Mouse (Mus musculus) hindbrain, embryonic 14.5 days (tissue): ENCODE results near the gene Calhm3. TPM values are rescaled to one million over a fixed set of nuclear protein-coding genes. Genes with fewer than 3 reads are reported as not detected.
A peak's percentile ranks its signal among the peaks of the same experiment; 100 is the strongest.

ENCODE experiments used
- ATAC-seq: fragments of 200-750 bp; cut with Nextera tagmentation; 2 replicates; pipeline ENCODE4 v1.8.0; 2017; ENCODE audit warnings: moderate number of reproducible peaks, mild to moderate bottlenecking, moderate TSS enrichment, moderate library complexity; ENCODE audit not compliant: low FRiP score
- DNase-seq: peaks from one replicate; pipeline ENCODE4 v3.0.0-alpha.2; 2015; ENCODE audit warnings: low spot score
- H3K27ac ChIP-seq: fragments of 300-500 bp; sonication (generic); 2 replicates; pipeline ENCODE4 v1.5.1; 2014; ENCODE audit warnings: mild to moderate bottlenecking, moderate library complexity
- H3K27me3 ChIP-seq: fragments of 300-500 bp; sonication (generic); 2 replicates; pipeline ENCODE4 v1.6.1; 2014; ENCODE audit warnings: mild to moderate bottlenecking, low read length, mixed read lengths; ENCODE audit not compliant: control insufficient read depth, insufficient read depth
- H3K36me3 ChIP-seq: fragments of 300-500 bp; sonication (generic); replicated peaks from 2 replicates; pipeline ENCODE4 v1.6.1; 2014; ENCODE audit not compliant: control insufficient read depth, insufficient read depth
- H3K4me1 ChIP-seq: fragments of 300-500 bp; sonication (generic); replicated peaks from 2 replicates; pipeline ENCODE4 v1.6.1; 2014; ENCODE audit warnings: antibody characterized with exemption, low read length, mixed read lengths; ENCODE audit not compliant: control insufficient read depth, insufficient read depth
- H3K4me2 ChIP-seq: fragments of 300-500 bp; sonication (generic); replicated peaks from 2 replicates; pipeline ENCODE4 v1.6.1; 2014; ENCODE audit warnings: mild to moderate bottlenecking, moderate library complexity
- H3K4me3 ChIP-seq: fragments of 300-500 bp; sonication (generic); replicated peaks from 2 replicates; pipeline ENCODE4 v1.5.1; 2014; ENCODE audit warnings: mild to moderate bottlenecking, low read length
- H3K9ac ChIP-seq: fragments of 300-500 bp; sonication (generic); 2 replicates; pipeline ENCODE4 v1.6.1; 2014
- H3K9me3 ChIP-seq: fragments of 300-500 bp; sonication (generic); 2 replicates; pipeline ENCODE4 v1.6.1; 2016; ENCODE audit warnings: low read length; ENCODE audit not compliant: control insufficient read depth
- WGBS: fragments of 180-500 bp; shearing (Covaris S2); extraction: QIAGEN DNeasy Blood & Tissue Kit; methylation state at CpG from one replicate; pipeline ENCODE4 v1.1.7; 2014; 5-methylcytosine and 5-hydroxymethylcytosine counted together
- polyA plus RNA-seq: library from polyadenylated mRNA; unstranded; fragments of >200 nt; fragmentation: Nextera tagmentation; extraction: Ambion mirVana; gene quantifications from 2 replicates; pipeline ENCODE4 v1.2.1, GENCODE M21; 2014

The Calhm3 gene
- polyA plus RNA-seq: not detected in 2 replicates

DNA sequence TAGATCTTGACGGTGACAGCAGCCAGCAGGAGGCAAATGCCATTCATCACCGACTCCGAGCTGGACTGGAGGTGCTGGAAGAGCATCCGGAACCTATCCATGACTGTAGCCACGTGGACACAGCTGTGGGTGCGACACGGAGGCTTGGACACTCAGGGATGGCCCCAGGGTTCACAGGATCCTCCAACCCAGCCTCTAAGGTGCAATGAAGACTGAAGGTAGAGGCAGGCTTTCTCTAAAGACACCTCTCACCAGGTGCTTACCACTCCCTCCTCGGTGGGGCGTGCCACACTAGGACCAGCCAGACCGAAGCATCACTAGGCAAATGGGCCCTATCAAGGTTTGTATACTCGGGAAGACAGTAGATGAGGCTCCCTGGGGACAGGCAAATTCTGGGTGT lies at the start of gene Calhm3:
Calhm3 (minus strand) TSS at position 101 of the 400 bp plus-strand sequence.
- Histone ChIP-seq H3K9me3 (no peaks in the 10 kb centered on the region), H3K4me3 (no peak within 1 kb of the TSS), H3K27ac (no peak within 1 kb of the TSS), H3K9ac (no peak within 1 kb of the TSS), H3K36me3 (no peaks in the 10 kb centered on the region), H3K4me2 (no peak within 1 kb of the TSS), H3K27me3 (no peaks in the 10 kb centered on the region), H3K4me1 (no peaks in the 10 kb centered on the region)
- ATAC-seq: no peak
- DNase-seq: no peak
- WGBS: 80% methylated on average over 11 of the region's 11 CpGs

DNA sequence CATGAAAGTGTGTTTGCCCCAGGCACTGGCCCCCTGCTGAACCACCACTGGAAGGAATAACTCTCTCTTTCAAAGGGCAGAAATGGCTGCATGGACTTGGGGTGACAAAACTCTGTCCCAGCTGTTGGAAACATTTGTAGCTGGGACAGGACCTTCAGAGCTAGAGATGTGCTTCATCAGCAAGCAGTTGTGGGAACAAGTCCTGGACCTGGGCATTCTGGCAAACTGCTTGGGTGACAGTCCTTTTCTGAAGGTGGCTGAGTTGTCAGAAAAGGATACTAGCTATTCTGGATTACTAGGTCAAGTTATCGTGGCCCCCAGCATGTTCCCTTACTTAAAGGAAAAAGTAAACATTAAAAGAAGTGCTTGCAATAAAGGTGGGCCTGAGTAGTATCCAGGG lies 48.6 kb upstream of the Calhm3 start:
- DNase-seq (no peak), ATAC-seq (no peak)
- WGBS: 85% methylated on average over 1 of the region's 1 CpGs
- H3K9me3 ChIP-seq: no peaks in the 10 kb centered on the region
- no peak overlapping the region for H3K27ac ChIP-seq
- no peaks in the 10 kb centered on the region for H3K27me3 ChIP-seq
- no peak overlapping the region for H3K4me3 ChIP-seq
- no peak overlapping the region for H3K9ac ChIP-seq
- H3K4me2 ChIP-seq: no peak overlapping the region
- no peaks in the 10 kb centered on the region for H3K4me1 ChIP-seq
- no peaks in the 10 kb centered on the region for H3K36me3 ChIP-seq

DNA sequence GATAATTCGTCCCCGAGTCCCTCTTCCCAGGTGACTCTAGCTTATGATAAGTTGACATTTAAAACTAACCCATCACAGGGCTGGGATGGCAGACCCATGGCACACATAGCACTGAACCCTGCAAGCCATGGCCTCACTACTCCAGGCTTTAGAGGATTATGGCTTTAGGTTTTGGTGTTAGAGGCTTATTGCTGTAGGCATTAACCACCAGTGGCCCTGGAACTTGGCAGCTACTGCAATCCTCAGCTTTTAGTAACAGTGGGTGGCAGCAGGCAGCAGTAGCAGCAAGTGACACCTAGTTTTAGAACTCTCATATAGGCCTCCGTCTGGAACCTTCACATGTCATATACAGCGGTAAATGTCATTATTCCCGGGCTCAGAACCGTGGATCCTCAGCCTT lies 47.1 kb upstream of the Calhm3 start:
- H3K27me3 ChIP-seq: no peaks in the 10 kb centered on the region
- no peak overlapping the region for H3K4me3 ChIP-seq
- no peaks in the 10 kb centered on the region for H3K9me3 ChIP-seq
- 90% methylated on average over 6 of the region's 6 CpGs for WGBS
- H3K4me2 ChIP-seq: no peak overlapping the region
- H3K36me3 ChIP-seq: no peaks in the 10 kb centered on the region
- H3K27ac ChIP-seq: no peak overlapping the region
- DNase-seq (no peak), ATAC-seq (no peak)
- no peak overlapping the region for H3K9ac ChIP-seq
- no peaks in the 10 kb centered on the region for H3K4me1 ChIP-seq

DNA sequence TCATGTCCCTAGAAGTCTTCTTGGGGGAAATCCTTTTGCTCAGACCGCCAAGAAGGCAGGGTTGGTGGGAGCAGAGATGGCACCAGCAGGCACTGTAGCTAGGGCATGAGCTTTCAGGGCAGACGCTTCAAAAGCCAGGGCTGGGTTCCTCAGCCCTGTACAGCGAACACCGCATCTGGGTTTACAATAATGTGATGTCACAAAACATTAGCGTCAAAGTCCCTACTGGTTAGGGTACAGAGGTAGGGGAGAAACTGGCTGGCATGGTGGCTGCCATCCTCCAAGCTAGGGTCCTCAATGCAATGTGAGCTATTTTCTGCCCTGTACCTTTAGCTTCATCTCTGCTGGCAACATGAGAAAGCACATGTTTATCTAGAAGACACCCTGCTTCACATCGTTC lies 45.5 kb upstream of the Calhm3 start:
- Histone ChIP-seq H3K4me1 (no peaks in the 10 kb centered on the region), H3K27me3 (no peaks in the 10 kb centered on the region), H3K4me3 (no peak overlapping the region), H3K9me3 (no peaks in the 10 kb centered on the region), H3K27ac (no peak overlapping the region), H3K9ac (no peak overlapping the region), H3K4me2 (no peak overlapping the region), H3K36me3 (no peaks in the 10 kb centered on the region)
- 95% methylated on average over 6 of the region's 6 CpGs for WGBS
- DNase-seq: no peak
- ATAC-seq: no peak

DNA sequence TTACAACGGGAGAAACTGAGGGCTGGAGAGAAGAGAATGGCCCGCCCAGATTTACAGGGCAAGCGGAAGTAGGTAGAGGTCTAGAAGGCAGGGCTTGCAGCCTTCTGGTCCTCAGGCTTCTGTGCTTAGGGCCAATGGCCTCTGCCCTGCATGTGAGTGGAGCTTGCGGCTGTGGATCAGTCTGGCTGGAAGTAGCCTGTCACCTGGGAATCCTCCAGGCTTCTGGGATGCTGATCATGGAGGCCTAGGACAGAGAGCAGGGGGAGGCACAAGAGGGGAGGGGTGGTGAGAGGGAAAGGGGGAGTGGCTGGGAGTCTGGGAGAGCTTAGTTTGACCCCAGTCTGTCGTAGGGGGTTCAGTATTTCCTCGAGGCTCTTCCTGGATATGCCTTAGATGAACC lies 44.9 kb upstream of the Calhm3 start:
- no peaks in the 10 kb centered on the region for H3K27me3 ChIP-seq
- no peaks in the 10 kb centered on the region for H3K9me3 ChIP-seq
- H3K4me3 ChIP-seq: no peak overlapping the region
- DNase-seq (no peak), ATAC-seq (no peak)
- no peaks in the 10 kb centered on the region for H3K4me1 ChIP-seq
- no peak overlapping the region for H3K9ac ChIP-seq
- 68% methylated on average over 6 of the region's 6 CpGs for WGBS
- no peaks in the 10 kb centered on the region for H3K36me3 ChIP-seq
- no peak overlapping the region for H3K27ac ChIP-seq
- no peak overlapping the region for H3K4me2 ChIP-seq

DNA sequence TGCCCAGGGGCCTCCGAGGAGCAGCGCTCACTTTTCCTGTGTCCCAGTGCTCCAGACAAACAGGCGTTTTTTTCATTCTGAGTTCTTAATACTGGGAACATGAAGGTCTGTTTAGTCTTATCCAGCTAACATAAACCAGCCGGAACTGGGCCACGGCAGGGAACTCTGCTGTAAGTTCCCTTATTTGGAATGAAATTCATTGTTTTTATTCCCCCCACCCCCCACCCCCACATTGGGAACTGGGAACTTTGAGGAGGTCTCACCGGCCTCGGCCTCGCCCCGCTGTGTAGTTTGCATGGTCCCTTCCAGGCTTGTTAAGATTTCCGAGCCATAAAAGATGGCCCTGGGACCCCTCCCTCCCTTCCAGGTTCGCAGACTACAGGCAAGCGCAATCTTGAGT lies 44.4 kb upstream of the Calhm3 start:
- H3K9me3 ChIP-seq: no peaks in the 10 kb centered on the region
- DNase-seq (no peak), ATAC-seq (no peak)
- H3K27ac ChIP-seq: no peak overlapping the region
- H3K4me1 ChIP-seq: no peaks in the 10 kb centered on the region
- H3K9ac ChIP-seq: no peak overlapping the region
- 62% methylated on average over 12 of the region's 12 CpGs for WGBS
- no peaks in the 10 kb centered on the region for H3K27me3 ChIP-seq
- no peak overlapping the region for H3K4me3 ChIP-seq
- H3K4me2 ChIP-seq: no peak overlapping the region
- H3K36me3 ChIP-seq: no peaks in the 10 kb centered on the region

DNA sequence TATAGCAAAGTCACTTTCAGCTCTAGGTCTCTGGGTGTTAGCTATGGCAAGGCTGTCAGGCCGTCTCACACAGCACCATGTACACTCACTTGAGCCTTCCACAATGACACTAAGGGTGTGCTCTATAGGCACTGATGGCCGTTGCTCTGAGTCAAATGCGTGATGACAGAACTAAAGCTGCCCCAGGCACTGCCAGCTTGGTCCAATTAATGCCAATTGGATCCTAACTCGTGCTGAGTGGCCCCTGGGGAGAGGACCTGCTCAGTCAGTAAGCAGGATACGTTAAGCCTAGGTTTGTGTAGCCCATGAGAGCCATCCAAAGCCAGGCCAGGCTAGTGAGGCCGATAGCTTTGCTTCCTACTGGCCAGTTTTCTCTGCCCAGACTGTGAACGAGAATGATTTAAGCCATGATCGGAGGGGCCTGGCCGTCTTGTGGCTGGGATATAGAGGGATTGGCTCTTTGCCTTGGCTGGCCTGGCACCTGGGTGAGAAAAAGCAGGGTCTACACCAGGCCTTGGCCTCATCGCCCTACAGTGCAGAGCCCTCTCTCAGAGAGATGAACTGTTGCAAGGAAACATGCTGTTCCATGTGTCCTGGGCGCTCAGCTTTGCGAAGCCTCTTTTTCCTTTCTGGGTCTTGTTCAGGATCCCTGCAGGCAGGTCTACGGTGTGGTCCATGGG lies 41.2 kb upstream of the Calhm3 start:
- Histone ChIP-seq H3K9ac (no peak overlapping the region), H3K4me2 (no peak overlapping the region), H3K9me3 (no peaks in the 10 kb centered on the region), H3K27ac (no peak overlapping the region), H3K36me3 (no peaks in the 10 kb centered on the region), H3K4me3 (no peak overlapping the region), H3K4me1 (no peaks in the 10 kb centered on the region), H3K27me3 (no peaks in the 10 kb centered on the region)
- 76% methylated on average over 13 of the region's 13 CpGs for WGBS
- DNase-seq (no peak), ATAC-seq (no peak)

DNA sequence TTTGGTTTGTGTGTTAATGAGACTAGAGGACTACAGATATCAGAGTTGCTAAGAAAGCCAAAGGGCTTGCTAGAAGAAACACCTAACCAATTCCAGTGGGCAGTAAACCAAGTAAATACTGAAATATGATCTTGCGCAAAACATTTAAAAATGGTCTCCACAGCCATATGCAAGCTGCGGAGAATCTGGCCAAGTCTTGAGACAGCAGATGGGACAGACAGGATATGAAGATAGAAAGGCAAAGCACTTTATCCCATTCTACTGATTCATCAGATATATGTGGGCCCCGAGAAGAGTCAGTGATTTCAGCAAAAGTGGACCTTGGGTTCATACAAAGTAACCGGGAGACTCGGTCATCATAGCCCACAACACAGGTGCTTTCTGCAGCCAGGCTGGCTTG lies 34.6 kb upstream of the Calhm3 start:
- ATAC-seq: no peak
- H3K4me2 ChIP-seq: no peak overlapping the region
- peaks cover 7% of the 10 kb centered on the region; the same call in 1 of the 2 replicates for H3K4me1 ChIP-seq
- no peaks in the 10 kb centered on the region for H3K27me3 ChIP-seq
- no peaks in the 10 kb centered on the region for H3K36me3 ChIP-seq
- H3K4me3 ChIP-seq: no peak overlapping the region
- 96% methylated on average over 5 of the region's 5 CpGs for WGBS
- H3K9me3 ChIP-seq: no peaks in the 10 kb centered on the region
- no peak overlapping the region for H3K9ac ChIP-seq
- H3K27ac ChIP-seq: no peak overlapping the region
- DNase-seq: no peak

DNA sequence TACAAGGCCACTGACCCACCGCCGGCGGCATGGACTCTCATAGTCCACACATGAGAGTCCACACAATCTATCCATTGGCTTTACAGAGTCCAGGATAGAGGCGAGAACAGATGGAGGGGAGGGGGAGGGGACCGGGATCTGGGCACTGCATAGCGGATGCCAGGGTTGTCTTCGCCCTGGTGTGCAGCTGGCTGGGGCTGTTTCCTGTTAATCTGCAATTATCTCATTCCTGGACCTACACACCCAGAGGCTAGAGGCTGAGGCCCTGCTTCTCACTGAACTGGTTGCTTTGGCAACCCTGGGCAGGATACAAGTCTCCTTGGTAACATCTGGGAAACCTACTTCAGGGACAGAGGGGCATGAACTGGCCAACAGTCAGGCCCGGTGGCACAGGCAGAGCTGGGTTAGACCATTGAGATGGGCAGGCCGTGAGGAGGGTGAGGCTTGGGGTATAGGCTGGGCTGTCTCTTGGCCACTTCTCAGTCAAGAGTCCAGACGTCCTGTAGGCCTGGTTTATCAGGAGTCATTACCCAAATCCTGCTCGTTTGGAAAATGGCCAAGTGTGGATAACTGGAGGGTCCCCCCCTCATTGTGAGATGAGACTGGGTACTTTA lies 31.1 kb upstream of the Calhm3 start:
- H3K4me1 ChIP-seq: peaks cover 7% of the 10 kb centered on the region; the same call in 1 of the 2 replicates
- ATAC-seq (peak; percentile 86), DNase-seq (peak; percentile 33)
- H3K27ac ChIP-seq: peak overlapping the region; percentile 54
- H3K36me3 ChIP-seq: no peaks in the 10 kb centered on the region
- H3K4me3 ChIP-seq: no peak overlapping the region
- WGBS: 54% methylated on average over 11 of the region's 11 CpGs
- H3K9ac ChIP-seq: no peak overlapping the region
- no peaks in the 10 kb centered on the region for H3K27me3 ChIP-seq
- H3K4me2 ChIP-seq: no peak overlapping the region
- H3K9me3 ChIP-seq: no peaks in the 10 kb centered on the region
